Mouse (Mus musculus): ENCODE measurements at regions not wholly inside any gene's neighbourhood (a gene's known extent, or its start where the extent isn't known, plus 50 kb on each side); places are given as distances from the start of the nearest gene placed in this dataset.

DNA sequence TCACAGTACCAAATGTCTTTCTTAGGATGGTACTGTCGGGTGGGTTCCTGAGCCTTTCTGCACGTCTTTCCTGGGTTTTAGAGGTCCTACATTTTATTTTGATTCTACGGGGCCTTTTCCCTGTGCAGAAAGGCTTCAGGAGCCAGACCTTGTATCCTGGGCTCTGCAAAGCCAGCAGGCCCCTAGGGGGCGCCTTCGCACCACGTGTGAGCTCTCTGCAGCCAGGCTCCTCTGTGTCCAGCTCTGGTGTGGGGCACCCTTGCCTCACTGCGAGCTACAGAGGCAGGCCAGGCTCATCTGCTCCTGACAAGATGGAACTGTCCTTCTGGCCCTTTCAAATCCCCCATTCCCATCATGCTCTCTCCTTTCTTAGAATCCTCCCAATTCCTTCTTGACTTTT, 53.3 kb upstream of the Usp3 start:
- WGBS, result 22% methylated on average over 7 of the region's 7 CpGs
- ATAC-seq (replicated peaks; ENCODE audit: low FRiP score), result 0 out of 2 replicates have a peak, but pooled peaks have one; percentile 46

DNA sequence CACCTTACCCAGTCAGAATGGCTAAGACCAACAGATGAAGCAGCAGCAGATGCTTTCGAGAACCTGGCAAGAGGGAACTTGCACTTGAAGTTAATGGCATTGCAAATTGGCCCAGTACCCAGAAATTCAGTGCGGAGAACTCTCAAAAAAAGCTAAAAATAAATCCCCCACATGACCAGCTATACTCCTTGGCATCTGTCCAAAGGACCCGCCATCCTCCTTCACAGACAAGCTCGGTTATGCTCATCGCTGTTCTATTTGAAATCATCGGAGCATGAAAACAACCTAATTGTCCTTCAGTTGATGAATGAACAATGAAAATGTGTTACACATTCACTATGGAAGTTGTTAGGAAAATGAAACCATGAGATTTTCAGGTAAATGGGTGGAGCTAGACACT, 58.4 kb upstream of the Usp3 start:
- no peak for ATAC-seq (replicated peaks; ENCODE audit: low FRiP score)
- H3K4me2 ChIP-seq (ENCODE audit: low read depth, low read length, severe bottlenecking), result no peak overlapping the region
- WGBS, result 44% methylated on average over 6 of the region's 6 CpGs
- no peaks in the 10 kb centered on the region for H3K36me3 ChIP-seq (ENCODE audit: control insufficient read depth, insufficient read depth, low read length)
- no peaks in the 10 kb centered on the region; the same call in 1 of the 2 replicates for H3K4me1 ChIP-seq (replicated peaks; ENCODE audit: control insufficient read depth, insufficient read depth, low read length)
- H3K27ac ChIP-seq (ENCODE audit: low read depth, low read length), result no peak overlapping the region
- DNase-seq (ENCODE audit: low spot score), result no peak
- H3K9ac ChIP-seq (ENCODE audit: low read length), result no peak overlapping the region
- no peak overlapping the region for H3K4me3 ChIP-seq (ENCODE audit: low read depth, low read length)
- no peaks in the 10 kb centered on the region for H3K27me3 ChIP-seq (ENCODE audit: control insufficient read depth, insufficient read depth, low read length)
- H3K9me3 ChIP-seq (ENCODE audit: control insufficient read depth, low read length), result no peaks in the 10 kb centered on the region

More for the DNA sequence above, 53.3 kb upstream of the Usp3 start:
- Histone ChIP-seq H3K27me3 (ENCODE audit: control insufficient read depth, insufficient read depth, low read length) (no peaks in the 10 kb centered on the region), H3K4me2 (ENCODE audit: low read depth, low read length, severe bottlenecking) (no peak overlapping the region), H3K27ac (ENCODE audit: low read depth, low read length) (no peak overlapping the region), H3K9ac (ENCODE audit: low read length) (no peak overlapping the region), H3K4me1 (replicated peaks; ENCODE audit: control insufficient read depth, insufficient read depth, low read length) (no peaks in the 10 kb centered on the region; the same call in 1 of the 2 replicates), H3K4me3 (ENCODE audit: low read depth, low read length) (no peak overlapping the region), H3K36me3 (ENCODE audit: control insufficient read depth, insufficient read depth, low read length) (no peaks in the 10 kb centered on the region), H3K9me3 (ENCODE audit: control insufficient read depth, low read length) (no peaks in the 10 kb centered on the region)
- DNase-seq (ENCODE audit: low spot score), result peak; percentile 93

DNA sequence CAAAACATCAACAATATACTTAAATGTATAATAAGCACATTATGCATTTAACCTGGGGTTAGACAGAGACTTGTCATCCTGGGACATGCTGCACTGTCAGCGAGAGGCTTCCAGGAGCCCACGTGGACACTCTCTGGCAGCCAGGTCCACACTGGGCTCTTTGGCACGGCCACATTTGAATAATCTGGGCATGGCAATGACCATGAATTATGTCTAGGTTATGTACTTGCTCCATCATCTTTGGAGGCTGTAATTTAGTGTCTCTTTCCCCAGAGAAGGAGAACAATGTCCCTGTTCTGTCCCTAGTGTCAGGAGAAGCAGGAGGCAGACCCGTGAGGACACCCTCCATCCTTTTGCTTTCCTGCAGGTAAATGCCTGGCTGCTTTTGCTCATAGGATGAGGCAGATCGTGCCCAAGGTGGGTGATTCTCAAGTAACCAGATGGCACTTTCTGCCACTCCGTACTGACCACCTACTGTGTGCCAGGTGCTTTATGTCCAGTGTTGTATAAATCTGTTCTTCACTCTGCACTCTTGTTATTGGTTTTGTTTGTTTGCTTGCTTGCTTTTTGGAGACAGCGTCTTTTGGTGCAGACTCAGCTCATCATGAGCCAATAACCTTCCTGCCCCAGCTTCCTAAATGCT, 56.2 kb upstream of the Car12 start:
- Histone ChIP-seq H3K36me3 (ENCODE audit: control insufficient read depth, insufficient read depth, low read length) (no peaks in the 10 kb centered on the region), H3K27me3 (ENCODE audit: control insufficient read depth, insufficient read depth, low read length) (no peaks in the 10 kb centered on the region), H3K9ac (ENCODE audit: low read length) (no peak overlapping the region), H3K4me2 (ENCODE audit: low read depth, low read length, severe bottlenecking) (no peak overlapping the region), H3K27ac (ENCODE audit: low read depth, low read length) (no peak overlapping the region), H3K9me3 (ENCODE audit: control insufficient read depth, low read length) (no peaks in the 10 kb centered on the region), H3K4me3 (ENCODE audit: low read depth, low read length) (no peak overlapping the region), H3K4me1 (replicated peaks; ENCODE audit: control insufficient read depth, insufficient read depth, low read length) (no peaks in the 10 kb centered on the region)
- ATAC-seq (replicated peaks; ENCODE audit: low FRiP score) (no peak), DNase-seq (ENCODE audit: low spot score) (no peak)
- WGBS, result 86% methylated on average over 7 of the region's 7 CpGs

DNA sequence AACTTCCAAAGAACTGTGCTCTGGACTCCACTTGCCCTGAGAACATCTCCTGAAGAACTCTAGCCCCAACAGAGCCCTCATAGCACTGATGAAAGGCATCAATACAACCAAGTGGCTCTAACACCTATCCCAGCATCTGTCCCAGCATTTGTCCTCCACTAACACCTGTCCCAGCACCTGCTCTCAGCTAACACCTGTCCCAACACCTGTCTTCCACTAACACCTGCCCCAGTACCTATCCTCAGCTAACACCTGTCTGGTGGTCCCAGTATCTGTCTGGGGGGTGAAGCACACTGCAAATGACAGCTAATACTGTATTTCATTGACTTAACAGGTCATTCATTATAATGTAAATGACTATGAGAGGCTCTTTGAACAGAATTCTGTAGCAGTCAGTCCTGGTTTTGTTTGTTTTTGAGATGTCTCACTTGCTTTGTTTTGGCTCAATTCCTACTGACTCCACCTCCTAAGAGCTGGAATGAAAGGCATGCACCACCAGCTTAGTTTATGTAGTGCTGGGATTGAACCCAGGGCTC, 54.7 kb upstream of the Car12 start:
- Histone ChIP-seq H3K36me3 (ENCODE audit: control insufficient read depth, insufficient read depth, low read length) (no peaks in the 10 kb centered on the region), H3K4me3 (ENCODE audit: low read depth, low read length) (no peak overlapping the region), H3K27me3 (ENCODE audit: control insufficient read depth, insufficient read depth, low read length) (no peaks in the 10 kb centered on the region), H3K9ac (ENCODE audit: low read length) (no peak overlapping the region), H3K4me1 (replicated peaks; ENCODE audit: control insufficient read depth, insufficient read depth, low read length) (no peaks in the 10 kb centered on the region), H3K27ac (ENCODE audit: low read depth, low read length) (no peak overlapping the region), H3K4me2 (ENCODE audit: low read depth, low read length, severe bottlenecking) (no peak overlapping the region), H3K9me3 (ENCODE audit: control insufficient read depth, low read length) (no peaks in the 10 kb centered on the region)
- DNase-seq (ENCODE audit: low spot score), result no peak
- ATAC-seq (replicated peaks; ENCODE audit: low FRiP score), result no peak

DNA sequence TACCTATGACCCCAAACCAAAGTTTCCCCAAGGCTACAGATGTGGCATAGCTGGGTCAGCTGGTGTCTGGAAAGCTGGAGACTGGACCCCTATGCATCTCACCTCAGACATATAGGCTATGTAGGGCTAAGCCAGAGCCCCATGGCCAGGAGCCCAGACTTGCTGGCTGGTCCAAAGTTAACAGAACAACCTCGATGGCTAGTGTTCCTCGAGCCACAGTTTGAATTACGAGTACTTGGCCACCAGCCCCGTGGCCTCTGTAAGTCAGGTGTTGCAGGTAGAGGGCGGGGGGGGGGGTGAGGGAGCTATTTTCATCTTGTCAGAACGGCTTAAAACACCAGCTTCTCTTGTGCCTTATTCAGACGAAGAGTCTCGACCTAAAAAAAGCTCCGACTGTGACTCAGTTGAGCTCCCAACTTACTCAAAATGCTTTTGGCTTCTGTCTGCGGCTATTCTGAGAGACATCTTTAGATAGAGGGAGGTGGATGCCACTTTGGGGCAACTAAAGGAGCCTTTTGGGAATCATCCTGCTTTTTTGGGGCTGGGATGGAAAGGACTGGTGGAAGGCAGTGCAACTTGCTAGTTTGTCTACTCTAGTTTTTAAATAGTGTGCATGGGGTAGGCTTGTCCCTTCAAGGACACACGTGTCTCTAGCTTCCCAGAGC, 53.6 kb upstream of the Car12 start:
- H3K9ac ChIP-seq (ENCODE audit: low read length), result no peak overlapping the region
- no peaks in the 10 kb centered on the region for H3K4me1 ChIP-seq (replicated peaks; ENCODE audit: control insufficient read depth, insufficient read depth, low read length)
- no peaks in the 10 kb centered on the region for H3K27me3 ChIP-seq (ENCODE audit: control insufficient read depth, insufficient read depth, low read length)
- H3K27ac ChIP-seq (ENCODE audit: low read depth, low read length), result no peak overlapping the region
- ATAC-seq (replicated peaks; ENCODE audit: low FRiP score) (no peak), DNase-seq (ENCODE audit: low spot score) (no peak)
- H3K36me3 ChIP-seq (ENCODE audit: control insufficient read depth, insufficient read depth, low read length), result no peaks in the 10 kb centered on the region
- WGBS, result 84% methylated on average over 11 of the region's 11 CpGs
- H3K9me3 ChIP-seq (ENCODE audit: control insufficient read depth, low read length), result no peaks in the 10 kb centered on the region
- H3K4me2 ChIP-seq (ENCODE audit: low read depth, low read length, severe bottlenecking), result no peak overlapping the region
- no peak overlapping the region for H3K4me3 ChIP-seq (ENCODE audit: low read depth, low read length)

DNA sequence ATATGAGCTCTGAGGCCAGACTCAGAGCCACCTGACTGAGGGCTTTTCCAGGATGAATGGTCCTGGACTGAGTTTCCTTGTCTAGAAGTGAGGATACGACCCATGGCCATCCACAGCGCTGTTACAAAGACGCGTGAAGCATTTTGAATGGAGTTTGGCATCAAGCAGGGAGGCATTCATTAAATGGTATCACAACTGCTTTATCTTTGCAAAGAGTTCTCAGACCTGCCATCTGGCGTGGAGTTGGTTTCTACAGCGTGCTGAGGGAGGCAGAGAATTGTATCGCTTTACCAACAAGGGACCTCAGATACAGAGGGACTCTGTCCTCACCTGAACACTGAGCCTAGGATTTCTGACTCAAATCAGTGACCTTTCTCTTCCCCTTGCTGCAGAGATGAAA, 51.9 kb upstream of the Car12 start:
- Histone ChIP-seq H3K4me2 (ENCODE audit: low read depth, low read length, severe bottlenecking) (no peak overlapping the region), H3K4me1 (replicated peaks; ENCODE audit: control insufficient read depth, insufficient read depth, low read length) (no peaks in the 10 kb centered on the region), H3K9me3 (ENCODE audit: control insufficient read depth, low read length) (no peaks in the 10 kb centered on the region), H3K36me3 (ENCODE audit: control insufficient read depth, insufficient read depth, low read length) (no peaks in the 10 kb centered on the region), H3K9ac (ENCODE audit: low read length) (no peak overlapping the region), H3K27me3 (ENCODE audit: control insufficient read depth, insufficient read depth, low read length) (no peaks in the 10 kb centered on the region), H3K4me3 (ENCODE audit: low read depth, low read length) (no peak overlapping the region), H3K27ac (ENCODE audit: low read depth, low read length) (no peak overlapping the region)
- ATAC-seq (replicated peaks; ENCODE audit: low FRiP score) (no peak), DNase-seq (ENCODE audit: low spot score) (no peak)
- WGBS, result 84% methylated on average over 7 of the region's 7 CpGs

DNA sequence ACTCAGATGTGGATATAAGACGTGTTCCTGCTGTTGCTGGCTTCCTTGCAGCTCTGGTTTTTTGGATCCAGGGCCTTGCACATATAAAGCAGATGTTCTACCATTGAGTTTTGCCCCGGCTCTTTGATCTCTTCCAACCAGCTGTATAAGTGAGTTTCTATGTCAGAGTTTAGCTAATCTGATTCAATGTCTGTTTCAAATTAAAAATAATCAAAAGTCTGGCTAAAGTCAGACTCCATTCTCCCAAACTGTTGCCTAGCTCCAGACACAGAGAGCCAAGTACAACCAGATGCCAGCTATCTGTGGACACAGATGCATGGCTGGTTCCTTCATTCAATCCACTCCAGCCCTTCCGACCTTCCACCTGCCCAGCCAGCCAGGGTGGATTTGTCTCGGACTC, 51.0 kb upstream of the Car12 start:
- H3K4me3 ChIP-seq (ENCODE audit: low read depth, low read length), result no peak overlapping the region
- H3K9ac ChIP-seq (ENCODE audit: low read length), result no peak overlapping the region
- H3K4me2 ChIP-seq (ENCODE audit: low read depth, low read length, severe bottlenecking), result no peak overlapping the region
- H3K9me3 ChIP-seq (ENCODE audit: control insufficient read depth, low read length), result no peaks in the 10 kb centered on the region
- ATAC-seq (replicated peaks; ENCODE audit: low FRiP score), result no peak
- H3K4me1 ChIP-seq (replicated peaks; ENCODE audit: control insufficient read depth, insufficient read depth, low read length), result no peaks in the 10 kb centered on the region
- no peaks in the 10 kb centered on the region for H3K27me3 ChIP-seq (ENCODE audit: control insufficient read depth, insufficient read depth, low read length)
- WGBS, result 72% methylated on average over 4 of the region's 4 CpGs
- no peak overlapping the region for H3K27ac ChIP-seq (ENCODE audit: low read depth, low read length)
- DNase-seq (ENCODE audit: low spot score), result no peak
- H3K36me3 ChIP-seq (ENCODE audit: control insufficient read depth, insufficient read depth, low read length), result no peaks in the 10 kb centered on the region
